8 mouse cellular contexts compared by ENCODE assay signal in genomic region chr14:21982592-21983310, GRCm38 (mm10). TPM values are rescaled to one million over a fixed set of nuclear protein-coding genes. Genes with fewer than 3 reads are reported as not detected.
DNase-seq lines count a peak whose midpoint lies in the region; ATAC-seq lines count a peak whose summit lies in the region.

No protein-coding gene starts in this region.

- peaks cover 47% of the 10 kb centered on the region for H3K4me1 ChIP-seq in hindbrain, embryonic 15.5 days (replicated peaks)
- peaks cover 40% of the 10 kb centered on the region for H3K4me1 ChIP-seq in liver, embryonic 13.5 days (replicated peaks)

- no peaks in the 10 kb centered on the region for H3K9me3 ChIP-seq in hindbrain, embryonic 15.5 days
- no peaks in the 10 kb centered on the region for H3K9me3 ChIP-seq in liver, embryonic 13.5 days (replicated peaks)

- H3K27me3 ChIP-seq in hindbrain, embryonic 15.5 days: no peaks in the 10 kb centered on the region
- peaks cover 81% of the 10 kb centered on the region for H3K27me3 ChIP-seq in liver, embryonic 13.5 days

- 6% methylated on average over 38 of the region's 38 CpGs for WGBS in hindbrain, embryonic 15.5 days
- WGBS in liver, embryonic 13.5 days (ENCODE audit: insufficient replicate concordance): 5% methylated on average over 38 of the region's 38 CpGs

- peak; percentile 84 for DNase-seq in 3134 (ENCODE audit: extremely low read depth, insufficient read length, low spot score)
- DNase-seq in adrenal gland, postnatal 10 days: peak; percentile 71
- peak; percentile 51 for DNase-seq in forelimb bud, embryonic 11.5 days (ENCODE audit: low read depth, low spot score)
- DNase-seq in liver, embryonic 13.5 days: no peak
- DNase-seq in ovary, postnatal 14 days (ENCODE audit: low spot score): peak; percentile 54
- DNase-seq in spleen, postnatal 4 days (ENCODE audit: low spot score in 2 of 2): no peak

- H3K27ac ChIP-seq in hindbrain, embryonic 15.5 days (replicated peaks): peak overlapping the region; percentile 70
- H3K27ac ChIP-seq in liver, embryonic 13.5 days: no peak overlapping the region

- ATAC-seq in hindbrain, embryonic 15.5 days (ENCODE audit: low FRiP score, low read depth): no peak
- ATAC-seq in liver, embryonic 13.5 days (ENCODE audit: low read depth): no peak
- ATAC-seq in granulocyte monocyte progenitor cell, adult 5-6 weeks (replicated peaks; ENCODE audit: poor library complexity, severe bottlenecking): no peak

- peak overlapping the region; percentile 56 for H3K4me2 ChIP-seq in hindbrain, embryonic 15.5 days
- H3K4me2 ChIP-seq in liver, embryonic 13.5 days: peak overlapping the region; percentile 47

- peak overlapping the region; percentile 45 for H3K9ac ChIP-seq in hindbrain, embryonic 15.5 days
- H3K9ac ChIP-seq in liver, embryonic 13.5 days: peak overlapping the region; percentile 11; the same call in 1 of the 2 replicates

- peak overlapping the region; percentile 33 for H3K4me3 ChIP-seq in hindbrain, embryonic 15.5 days
- H3K4me3 ChIP-seq in liver, embryonic 13.5 days (replicated peaks): peak overlapping the region; percentile 29

- H3K36me3 ChIP-seq in hindbrain, embryonic 15.5 days: no peaks in the 10 kb centered on the region
- no peaks in the 10 kb centered on the region for H3K36me3 ChIP-seq in liver, embryonic 13.5 days

RNA-seq across cellular contexts. Expression of gene Zfp503, which starts 6.7 kb away (rescaled TPM):
- 10 to 100 TPM; 17.9 to 25.1 TPM for total RNA-seq in adrenal gland, postnatal 10 days (2021)
- 11.0 and 13.7 TPM in 2 replicates for polyA plus RNA-seq in hindbrain, embryonic 15.5 days (2015; fragmentation: Nextera tagmentation; extraction: Ambion mirVana)
- polyA plus RNA-seq in liver, embryonic 13.5 days (2015; fragmentation: Nextera tagmentation; extraction: Ambion mirVana): 0.82 and 1.4 TPM in 2 replicates
- not detected in 2 replicates for total RNA-seq in granulocyte monocyte progenitor cell, adult 5-6 weeks (2014; fragmentation: Nextera tagmentation)
- 0.04 and 0.05 TPM in 2 replicates for total RNA-seq in granulocyte monocyte progenitor cell, adult 5-6 weeks (2017)

RNA-seq across cellular contexts. Expression of gene Lrmda, which starts 36.8 kb away (rescaled TPM):
- 1 to 10 TPM; 3.6 to 4.9 TPM for total RNA-seq in adrenal gland, postnatal 10 days (2021)
- polyA plus RNA-seq in hindbrain, embryonic 15.5 days (2015; fragmentation: Nextera tagmentation; extraction: Ambion mirVana): 0.23 and 0.37 TPM in 2 replicates
- 0.25 and 0.27 TPM in 2 replicates for polyA plus RNA-seq in liver, embryonic 13.5 days (2015; fragmentation: Nextera tagmentation; extraction: Ambion mirVana)
- total RNA-seq in granulocyte monocyte progenitor cell, adult 5-6 weeks (2014; fragmentation: Nextera tagmentation): 30.9 and 34.8 TPM in 2 replicates
- total RNA-seq in granulocyte monocyte progenitor cell, adult 5-6 weeks (2017): 19.3 and 23.4 TPM in 2 replicates

Comparison
In these comparisons a context has a peak if more than half of its experiments do, and no peak if none do; other contexts are left out.
1. DNase-seq: peak in 3134 (single experiment), adrenal gland, postnatal 10 days (single experiment), forelimb bud, embryonic 11.5 days (single experiment) and ovary, postnatal 14 days (single experiment); none in liver, embryonic 13.5 days (single experiment) and spleen, postnatal 4 days (0 of 2).
2. RNA of gene Zfp503, which starts 6.7 kb away (total RNA-seq): 17.9 to 25.1 TPM in adrenal gland, postnatal 10 days; 0.04 to 0.05 TPM in granulocyte monocyte progenitor cell, adult 5-6 weeks; every median in the first group is over 10 times any median in the second.